Mouse (Mus musculus) lung, embryonic 14.5 days (tissue): ENCODE results near the gene Rgmb. TPM values are rescaled to one million over a fixed set of nuclear protein-coding genes. Genes with fewer than 3 reads are reported as not detected.
A peak's percentile ranks its signal among the peaks of the same experiment; 100 is the strongest.

Experiments
- ATAC-seq: fragments of 200-750 bp; cut with Nextera tagmentation; 2 replicates; pipeline ENCODE4 v1.8.0; 2017; ENCODE audit warnings: mild to moderate bottlenecking, moderate TSS enrichment, moderate library complexity; ENCODE audit not compliant: insufficient read depth
- DNase-seq: peaks from one replicate; pipeline ENCODE4 v3.0.0-alpha.2; 2015
- H3K27ac ChIP-seq: fragments of 300-500 bp; sonication (generic); 2 replicates; pipeline ENCODE4 v1.5.1; 2014; ENCODE audit warnings: low read depth, mild to moderate bottlenecking, moderate library complexity
- H3K27me3 ChIP-seq: fragments of 300-500 bp; sonication (generic); 2 replicates; pipeline ENCODE4 v1.6.1; 2014; ENCODE audit warnings: low read length, control low read depth; ENCODE audit not compliant: insufficient read depth
- H3K36me3 ChIP-seq: fragments of 300-500 bp; sonication (generic); 2 replicates; pipeline ENCODE4 v1.6.1; 2014; ENCODE audit warnings: control low read depth; ENCODE audit not compliant: insufficient read depth
- H3K4me1 ChIP-seq: fragments of 300-500 bp; sonication (generic); 2 replicates; pipeline ENCODE4 v1.6.1; 2014; ENCODE audit warnings: antibody characterized with exemption, control low read depth; ENCODE audit not compliant: insufficient read depth
- H3K4me2 ChIP-seq: fragments of 300-500 bp; sonication (generic); 2 replicates; pipeline ENCODE4 v1.6.1; 2014; ENCODE audit warnings: mild to moderate bottlenecking
- H3K4me3 ChIP-seq: fragments of 300-500 bp; sonication (generic); 2 replicates; pipeline ENCODE4 v1.5.1; 2014; ENCODE audit warnings: low read depth, low read length
- H3K9ac ChIP-seq: fragments of 300-500 bp; sonication (generic); 2 replicates; pipeline ENCODE4 v1.6.1; 2014
- H3K9me3 ChIP-seq: fragments of 300-500 bp; sonication (generic); 2 replicates; pipeline ENCODE4 v1.6.1; 2016; ENCODE audit warnings: low read depth, low read length, control low read depth
- CTCF ChIP-seq: IDR thresholded peaks from 2 replicates; pipeline ENCODE4 v1.5.1; 2016; ENCODE audit warnings: antibody characterized with exemption, low read depth
- WGBS: fragments of 180-500 bp; shearing (Covaris S2); extraction: QIAGEN DNeasy Blood & Tissue Kit; methylation state at CpG from one replicate; pipeline ENCODE4 v1.1.7; 2014; 5-methylcytosine and 5-hydroxymethylcytosine counted together
- polyA plus RNA-seq: library from polyadenylated mRNA; unstranded; fragments of >200 nt; fragmentation: Nextera tagmentation; extraction: Ambion mirVana; gene quantifications from 2 replicates; pipeline ENCODE4 v1.2.1, GENCODE M21; 2014

The Rgmb gene
- polyA plus RNA-seq, 1 experiment from 2014 or later: 17.6 TPM

GRCm38 (mm10) chr17:15841425-15841824 is 10.6 kb upstream of the Rgmb start:
- no peaks in the 10 kb centered on the region for H3K9me3 ChIP-seq
- no peak overlapping the region for H3K4me3 ChIP-seq
- DNase-seq (no peak), ATAC-seq (no peak)
- H3K4me1 ChIP-seq: no peaks in the 10 kb centered on the region
- no peaks in the 10 kb centered on the region for H3K27me3 ChIP-seq
- WGBS: 80% methylated on average over 2 of the region's 2 CpGs
- H3K27ac ChIP-seq: no peak overlapping the region
- no peak overlapping the region for H3K9ac ChIP-seq
- TF ChIP-seq CTCF: no peak
- H3K36me3 ChIP-seq: no peaks in the 10 kb centered on the region
- H3K4me2 ChIP-seq: no peak overlapping the region

- ATAC-seq: no peak
- Histone ChIP-seq H3K36me3 (no peaks in the 10 kb centered on the region), H3K9ac (no peak overlapping the region), H3K4me3 (no peak overlapping the region), H3K4me2 (no peak overlapping the region), H3K4me1 (no peaks in the 10 kb centered on the region; the same call in 1 of the 2 replicates), H3K27ac (no peak overlapping the region), H3K27me3 (no peaks in the 10 kb centered on the region), H3K9me3 (no peaks in the 10 kb centered on the region)
- DNase-seq: peak; percentile 55
- TF ChIP-seq CTCF: no peak
- 30% methylated on average over 5 of the region's 5 CpGs for WGBS
Measured at GRCm38 (mm10) chr17:15832398-15832797, 1.6 kb upstream of the Rgmb start.

GRCm38 (mm10) chr17:15831810-15832209 is 971 bp upstream of the Rgmb start:
- WGBS: 24% methylated on average over 8 of the region's 8 CpGs
- Histone ChIP-seq H3K36me3 (no peaks in the 10 kb centered on the region), H3K4me2 (no peak overlapping the region), H3K27ac (no peak overlapping the region), H3K27me3 (no peaks in the 10 kb centered on the region), H3K4me3 (no peak overlapping the region), H3K9ac (no peak overlapping the region), H3K9me3 (no peaks in the 10 kb centered on the region), H3K4me1 (no peaks in the 10 kb centered on the region; the same call in 1 of the 2 replicates)
- peak; percentile 73 for DNase-seq
- no peak for ATAC-seq
- peak; percentile 62 for TF ChIP-seq CTCF

- DNase-seq: peak; percentile 52
- no peaks in the 10 kb centered on the region for H3K27me3 ChIP-seq
- peak; percentile 5; the same call in 1 of the 2 replicates for ATAC-seq
- H3K4me3 ChIP-seq: peak overlapping the region; percentile 60
- no peaks in the 10 kb centered on the region for H3K36me3 ChIP-seq
- no peaks in the 10 kb centered on the region; the same call in 1 of the 2 replicates for H3K4me1 ChIP-seq
- peak overlapping the region; percentile 69; the same call in 1 of the 2 replicates for H3K27ac ChIP-seq
- H3K9me3 ChIP-seq: no peaks in the 10 kb centered on the region
- peak overlapping the region; percentile 95 for H3K4me2 ChIP-seq
- H3K9ac ChIP-seq: peak overlapping the region; percentile 66
- no peak for TF ChIP-seq CTCF
- under 1% methylated on average over 34 of the region's 34 CpGs for WGBS
Measured at GRCm38 (mm10) chr17:15830171-15830765, 571 bp downstream of the Rgmb start.

- no peaks in the 10 kb centered on the region; the same call in 1 of the 2 replicates for H3K4me1 ChIP-seq
- no peaks in the 10 kb centered on the region for H3K27me3 ChIP-seq
- DNase-seq: peak; percentile 45
- no peak for ATAC-seq
- peak overlapping the region; percentile 60 for H3K4me3 ChIP-seq
- peak overlapping the region; percentile 66 for H3K9ac ChIP-seq
- H3K4me2 ChIP-seq: peak overlapping the region; percentile 95
- no peaks in the 10 kb centered on the region for H3K9me3 ChIP-seq
- 2% methylated on average over 20 of the region's 20 CpGs for WGBS
- 0 out of 2 replicates have a peak, but pooled peaks have one; percentile 3 for TF ChIP-seq CTCF
- no peaks in the 10 kb centered on the region for H3K36me3 ChIP-seq
- peak overlapping the region; percentile 62; the same call in 1 of the 2 replicates for H3K27ac ChIP-seq
Measured at GRCm38 (mm10) chr17:15829198-15830170, 1.4 kb downstream of the Rgmb start.

GRCm38 (mm10) chr17:15828131-15828917 is 2.5 kb downstream of the Rgmb start:
- ATAC-seq: no peak
- 53% methylated on average over 8 of the region's 8 CpGs for WGBS
- Histone ChIP-seq H3K27ac (no peak overlapping the region), H3K9ac (no peak overlapping the region), H3K9me3 (no peaks in the 10 kb centered on the region), H3K4me1 (peaks cover 3% of the 10 kb centered on the region; the same call in 1 of the 2 replicates), H3K4me3 (no peak overlapping the region), H3K4me2 (peak overlapping the region; percentile 95), H3K36me3 (no peaks in the 10 kb centered on the region), H3K27me3 (no peaks in the 10 kb centered on the region)
- TF ChIP-seq CTCF: 0 out of 2 replicates have a peak, but pooled peaks have one; percentile 7
- DNase-seq: peak; percentile 55
